Mouse (Mus musculus): ENCODE data around the gene Krt39. TPM values are rescaled to one million over a fixed set of nuclear protein-coding genes. Genes with fewer than 3 reads are reported as not detected.

Krt39 gene
- polyA plus RNA-seq, 1 experiment from 2014 or later: not detected

DNA sequence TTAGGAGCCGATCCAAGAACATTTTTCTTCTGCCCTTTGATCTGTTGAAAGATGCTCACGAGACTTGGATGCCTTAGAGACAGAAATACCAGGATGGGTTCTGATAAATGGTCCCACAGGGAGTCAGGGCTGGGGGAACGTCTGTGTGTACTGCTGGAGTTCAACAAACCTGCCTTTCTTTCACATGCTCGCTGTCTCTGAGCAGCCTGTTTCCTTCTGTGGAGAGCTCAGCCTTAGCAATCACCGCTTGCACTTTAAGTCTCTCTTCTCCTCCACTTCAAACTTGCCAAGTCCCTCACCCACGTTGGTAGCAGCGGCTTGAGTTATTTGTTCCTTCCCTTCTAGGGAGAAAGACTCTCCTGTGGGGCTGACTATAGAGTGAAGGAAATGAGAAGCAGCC, 54.8 kb downstream of the Krt39 start:
- H3K4me3 ChIP-seq: no peak overlapping the region
- H3K27me3 ChIP-seq: peaks cover 5% of the 10 kb centered on the region
- no peaks in the 10 kb centered on the region for H3K9me3 ChIP-seq (replicated peaks)
- H3K9ac ChIP-seq: peak overlapping the region; percentile 2; the same call in 1 of the 2 replicates
- no peak for ATAC-seq
- 52% methylated on average over 7 of the region's 7 CpGs for WGBS
- no peaks in the 10 kb centered on the region for H3K4me1 ChIP-seq
- H3K36me3 ChIP-seq (ENCODE audit: poor library complexity, severe bottlenecking): no peaks in the 10 kb centered on the region
- no peak overlapping the region for H3K4me2 ChIP-seq
- no peak overlapping the region for H3K27ac ChIP-seq

DNA sequence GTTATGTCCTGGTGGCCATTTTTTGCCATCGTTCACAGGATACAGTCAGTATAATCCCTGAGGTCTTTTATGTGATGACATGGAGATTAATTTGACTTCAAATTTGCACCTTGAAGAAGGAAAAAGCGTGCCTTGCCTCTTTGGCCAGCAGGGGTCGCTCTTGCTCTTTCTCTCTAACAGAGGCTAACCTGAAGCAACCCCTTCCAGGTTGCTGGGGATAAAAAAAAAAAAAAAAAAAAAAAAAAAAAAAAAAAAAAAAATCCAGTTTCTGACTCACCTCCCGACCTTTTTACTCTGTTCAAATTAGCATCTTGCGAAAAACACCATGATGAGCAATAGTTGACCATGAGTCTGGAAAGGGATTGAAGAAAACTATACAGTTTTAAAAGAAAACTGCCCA, 56.3 kb downstream of the Krt39 start:
- Histone ChIP-seq H3K4me1 (no peaks in the 10 kb centered on the region), H3K9me3 (replicated peaks) (no peaks in the 10 kb centered on the region), H3K4me3 (no peak overlapping the region), H3K27ac (no peak overlapping the region), H3K27me3 (peaks cover 5% of the 10 kb centered on the region), H3K36me3 (ENCODE audit: poor library complexity, severe bottlenecking) (no peaks in the 10 kb centered on the region), H3K4me2 (no peak overlapping the region), H3K9ac (no peak overlapping the region)
- 5% methylated on average over 5 of the region's 5 CpGs for WGBS
- ATAC-seq: 0 out of 2 replicates have a peak, but pooled peaks have one; percentile 27

Other genes with a start within 250 kb of the Krt39 start
- not detected in 2 replicates for gene Krt24, start 236.1 kb downstream of the Krt39 start, polyA plus RNA-seq (2015; fragmentation: Nextera tagmentation; extraction: Ambion mirVana)
- gene Krt25, start 198.4 kb downstream of the Krt39 start, polyA plus RNA-seq (2015; fragmentation: Nextera tagmentation; extraction: Ambion mirVana): not detected in 2 replicates
- gene Krt26, start 183.4 kb downstream of the Krt39 start, polyA plus RNA-seq (2015; fragmentation: Nextera tagmentation; extraction: Ambion mirVana): 0.09 TPM in 1 of 2 replicates, not detected in the other
- gene Krt27, start 170.2 kb downstream of the Krt39 start, polyA plus RNA-seq (2015; fragmentation: Nextera tagmentation; extraction: Ambion mirVana): not detected in 2 replicates
- gene Krt28, start 146.4 kb downstream of the Krt39 start, polyA plus RNA-seq (2015; fragmentation: Nextera tagmentation; extraction: Ambion mirVana): 0.17 and 0.21 TPM in 2 replicates
- 31.4 and 39.8 TPM in 2 replicates for gene Krt10, start 132.0 kb downstream of the Krt39 start, polyA plus RNA-seq (2015; fragmentation: Nextera tagmentation; extraction: Ambion mirVana)
- gene Krt12, start 99.1 kb downstream of the Krt39 start, polyA plus RNA-seq (2015; fragmentation: Nextera tagmentation; extraction: Ambion mirVana): 0.15 TPM in 1 of 2 replicates, not detected in the other
- gene Krt20, start 83.2 kb downstream of the Krt39 start, polyA plus RNA-seq (2015; fragmentation: Nextera tagmentation; extraction: Ambion mirVana): 0.11 TPM in 1 of 2 replicates, not detected in the other
- not detected in 2 replicates for gene Krt23, start 28.2 kb downstream of the Krt39 start, polyA plus RNA-seq (2015; fragmentation: Nextera tagmentation; extraction: Ambion mirVana)
- not detected in 2 replicates for gene Krt40, start 21.8 kb upstream of the Krt39 start, polyA plus RNA-seq (2015; fragmentation: Nextera tagmentation; extraction: Ambion mirVana)
- gene Krtap3-3, start 29.5 kb upstream of the Krt39 start, polyA plus RNA-seq (2015; fragmentation: Nextera tagmentation; extraction: Ambion mirVana): not detected in 2 replicates
- not detected in 2 replicates for gene Krtap3-2, start 35.5 kb upstream of the Krt39 start, polyA plus RNA-seq (2015; fragmentation: Nextera tagmentation; extraction: Ambion mirVana)
- not detected in 2 replicates for gene Gm11939, start 38.1 kb upstream of the Krt39 start, polyA plus RNA-seq (2015; fragmentation: Nextera tagmentation; extraction: Ambion mirVana)
- gene Krtap3-1, start 45.3 kb upstream of the Krt39 start, polyA plus RNA-seq (2015; fragmentation: Nextera tagmentation; extraction: Ambion mirVana): not detected in 2 replicates
- not detected in 2 replicates for gene Krtap1-5, start 59.7 kb upstream of the Krt39 start, polyA plus RNA-seq (2015; fragmentation: Nextera tagmentation; extraction: Ambion mirVana)
- gene Krtap1-4, start 62.3 kb upstream of the Krt39 start, polyA plus RNA-seq (2015; fragmentation: Nextera tagmentation; extraction: Ambion mirVana): not detected in 2 replicates
- gene Krtap1-3, start 70.0 kb upstream of the Krt39 start, polyA plus RNA-seq (2015; fragmentation: Nextera tagmentation; extraction: Ambion mirVana): not detected in 2 replicates
- gene Krtap9-3, start 76.8 kb upstream of the Krt39 start, polyA plus RNA-seq (2015; fragmentation: Nextera tagmentation; extraction: Ambion mirVana): not detected in 2 replicates
- not detected in 2 replicates for gene Gm11938, start 82.0 kb upstream of the Krt39 start, polyA plus RNA-seq (2015; fragmentation: Nextera tagmentation; extraction: Ambion mirVana)
- gene Gm11937, start 88.9 kb upstream of the Krt39 start, polyA plus RNA-seq (2015; fragmentation: Nextera tagmentation; extraction: Ambion mirVana): not detected in 2 replicates
- gene Krtap2-4, start 93.5 kb upstream of the Krt39 start, polyA plus RNA-seq (2015; fragmentation: Nextera tagmentation; extraction: Ambion mirVana): not detected in 2 replicates
- not detected in 2 replicates for gene Gm11562, start 99.1 kb upstream of the Krt39 start, polyA plus RNA-seq (2015; fragmentation: Nextera tagmentation; extraction: Ambion mirVana)
- not detected in 2 replicates for gene Krtap4-1, start 106.9 kb upstream of the Krt39 start, polyA plus RNA-seq (2015; fragmentation: Nextera tagmentation; extraction: Ambion mirVana)
- not detected in 2 replicates for gene Krtap4-2, start 113.7 kb upstream of the Krt39 start, polyA plus RNA-seq (2015; fragmentation: Nextera tagmentation; extraction: Ambion mirVana)
- not detected in 2 replicates for gene Krtap4-7, start 122.8 kb upstream of the Krt39 start, polyA plus RNA-seq (2015; fragmentation: Nextera tagmentation; extraction: Ambion mirVana)
- not detected in 2 replicates for gene Gm11555, start 128.9 kb upstream of the Krt39 start, polyA plus RNA-seq (2015; fragmentation: Nextera tagmentation; extraction: Ambion mirVana)
- not detected in 2 replicates for gene Gm11563, start 137.6 kb upstream of the Krt39 start, polyA plus RNA-seq (2015; fragmentation: Nextera tagmentation; extraction: Ambion mirVana)
- not detected in 2 replicates for gene Krtap4-6, start 144.6 kb upstream of the Krt39 start, polyA plus RNA-seq (2015; fragmentation: Nextera tagmentation; extraction: Ambion mirVana)
- gene Gm14190, start 169.4 kb upstream of the Krt39 start, polyA plus RNA-seq (2015; fragmentation: Nextera tagmentation; extraction: Ambion mirVana): not detected in 2 replicates
- not detected in 2 replicates for gene Gm14180, start 213.0 kb upstream of the Krt39 start, polyA plus RNA-seq (2015; fragmentation: Nextera tagmentation; extraction: Ambion mirVana)